In the genomic region with DNA sequence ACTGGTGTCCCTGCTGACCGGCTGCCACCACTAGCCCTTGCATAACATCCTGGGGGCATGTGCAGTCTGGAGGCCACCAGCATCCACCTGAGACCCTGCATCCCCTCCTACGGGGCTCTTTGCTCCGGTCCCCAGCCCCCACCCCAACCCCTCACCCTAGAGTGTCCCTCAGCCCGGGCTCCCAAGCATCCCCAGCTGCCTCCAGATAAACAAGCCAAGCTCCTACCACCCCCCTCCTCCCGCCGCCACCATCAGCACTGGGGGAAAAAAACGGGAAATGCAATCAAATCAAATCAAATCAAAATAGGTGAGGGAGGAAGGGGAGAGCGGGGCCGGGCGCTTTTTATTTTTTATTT, we compare ENCODE assay signal across 9 mouse cellular contexts.
DNase-seq lines count a peak whose midpoint lies in the region; ATAC-seq and TF ChIP-seq lines count a peak whose summit lies in the region.
"Had no signal": no experiment of that assay in that cellular context is flagged by ENCODE, and none has a peak within 500 bp of the region (broad histone marks: within the 10 kb centered on the region; RNA-seq: fewer than 3 reads in every experiment).

No protein-coding gene starts in this region.

- H3K4me1 ChIP-seq in heart, embryonic 13.5 days = 0 out of 2 replicates have a peak, but pooled peaks cover 2% of the 10 kb centered on the region
- peaks cover 8% of the 10 kb centered on the region for H3K4me1 ChIP-seq in hindbrain, embryonic 11.5 days (replicated peaks; ENCODE audit: control insufficient read depth, insufficient read depth, low read length)
- H3K4me1 ChIP-seq in liver, postnatal 0 days (ENCODE audit: insufficient read depth) = no peaks in the 10 kb centered on the region; the same call in none of the 2 replicates
- no peaks in the 10 kb centered on the region for H3K4me1 ChIP-seq in lung, adult 2 months (ENCODE audit: control insufficient read depth, insufficient read depth, low read length)

- H3K27ac ChIP-seq in heart, embryonic 13.5 days (replicated peaks) = no peak overlapping the region
- H3K27ac ChIP-seq in hindbrain, embryonic 11.5 days (ENCODE audit: low read depth, low read length) = peak overlapping the region; percentile 48
- no peak overlapping the region for H3K27ac ChIP-seq in liver, postnatal 0 days (ENCODE audit: low read depth)
- H3K27ac ChIP-seq: heart, adult 2 months had no signal

- H3K9ac ChIP-seq in heart, embryonic 13.5 days = no peak overlapping the region
- H3K9ac ChIP-seq in hindbrain, embryonic 11.5 days (ENCODE audit: low read depth, low read length) = peak overlapping the region; percentile 70
- peak overlapping the region; percentile 21; the same call in 1 of the 2 replicates for H3K9ac ChIP-seq in liver, postnatal 0 days (replicated peaks)

- peak overlapping the region; percentile 68 for H3K4me2 ChIP-seq in heart, embryonic 13.5 days
- H3K4me2 ChIP-seq in hindbrain, embryonic 11.5 days (replicated peaks; ENCODE audit: low read depth, low read length) = peak overlapping the region; percentile 82
- H3K4me2 ChIP-seq in liver, postnatal 0 days (ENCODE audit: low read depth, low read length) = peak overlapping the region; percentile 69

- no peak for TF ChIP-seq POLR2A in lung, adult 2 months (IDR thresholded peaks at IDR 0.05; ENCODE audit: borderline replicate concordance, extremely low read depth, low read depth, low read length)

- no peaks in the 10 kb centered on the region for H3K9me3 ChIP-seq in heart, embryonic 13.5 days
- H3K9me3 ChIP-seq in hindbrain, embryonic 11.5 days (ENCODE audit: control insufficient read depth, low read length) = no peaks in the 10 kb centered on the region
- no peaks in the 10 kb centered on the region for H3K9me3 ChIP-seq in liver, postnatal 0 days (ENCODE audit: low read length)

- no peaks in the 10 kb centered on the region for H3K36me3 ChIP-seq in heart, embryonic 13.5 days
- no peaks in the 10 kb centered on the region for H3K36me3 ChIP-seq in hindbrain, embryonic 11.5 days (ENCODE audit: control insufficient read depth, insufficient read depth, low read length)
- H3K36me3 ChIP-seq in liver, postnatal 0 days (replicated peaks; ENCODE audit: insufficient read depth, low read length) = no peaks in the 10 kb centered on the region

- no peak for TF ChIP-seq EP300 in liver, postnatal 0 days (IDR thresholded peaks at IDR 0.05; ENCODE audit: low read depth)

- WGBS in heart, embryonic 13.5 days = 0% methylated on average over 10 of the region's 10 CpGs
- WGBS in hindbrain, embryonic 11.5 days = under 1% methylated on average over 10 of the region's 10 CpGs
- WGBS in liver, postnatal 0 days (ENCODE audit: insufficient replicate concordance) = 2% methylated on average over 10 of the region's 10 CpGs
- under 1% methylated on average over 10 of the region's 10 CpGs for WGBS in lung, adult 2 months

- peak overlapping the region; percentile 48 for H3K4me3 ChIP-seq in heart, embryonic 13.5 days
- peak overlapping the region; percentile 46 for H3K4me3 ChIP-seq in hindbrain, embryonic 11.5 days (ENCODE audit: low read depth, low read length)
- peak overlapping the region; percentile 47 for H3K4me3 ChIP-seq in liver, postnatal 0 days (ENCODE audit: low read depth, low read length)
- H3K4me3 ChIP-seq in lung, adult 2 months (replicated peaks; ENCODE audit: extremely low read depth, low read depth, low read length) = no peak overlapping the region
- H3K4me3 ChIP-seq: heart, adult 2 months had no signal

- DNase-seq in heart, adult 11 months = no peak
- DNase-seq in R1 (ENCODE audit: low read depth, low spot score) (peak; percentile 32), MN1 (ENCODE audit: low spot score) (no peak)
- DNase-seq in hindbrain, embryonic 11.5 days (ENCODE audit: low spot score) = no peak
- DNase-seq in liver, postnatal 0 days = no peak
- DNase-seq in thymus, postnatal 14 days = no peak
- no peak for DNase-seq in lung, adult 2 months
- DNase-seq: heart, adult 2 months had no signal

- H3K27me3 ChIP-seq in heart, embryonic 13.5 days (replicated peaks) = peaks cover 87% of the 10 kb centered on the region
- H3K27me3 ChIP-seq in hindbrain, embryonic 11.5 days (ENCODE audit: control insufficient read depth, insufficient read depth, low read length) = peaks cover 4% of the 10 kb centered on the region; the same call in 1 of the 2 replicates
- peaks cover 11% of the 10 kb centered on the region; the same call in 1 of the 2 replicates for H3K27me3 ChIP-seq in liver, postnatal 0 days (ENCODE audit: insufficient read depth, low read length)

- ATAC-seq in heart, embryonic 13.5 days (ENCODE audit: extremely low read depth, insufficient number of reproducible peaks, low FRiP score, low TSS enrichment) = no peak
- peak; percentile 55 for ATAC-seq in hindbrain, embryonic 11.5 days (ENCODE audit: low FRiP score)
- ATAC-seq in liver, postnatal 0 days = no peak

- TF ChIP-seq CTCF in liver, postnatal 0 days (IDR thresholded peaks at IDR 0.05; ENCODE audit: low read depth) = no peak
- no peak for TF ChIP-seq CTCF in lung, adult 2 months (IDR thresholded peaks at IDR 0.05; ENCODE audit: insufficient read depth, low read length)
